ENCODE assay signal across 18 mouse cellular contexts in the genomic region with DNA sequence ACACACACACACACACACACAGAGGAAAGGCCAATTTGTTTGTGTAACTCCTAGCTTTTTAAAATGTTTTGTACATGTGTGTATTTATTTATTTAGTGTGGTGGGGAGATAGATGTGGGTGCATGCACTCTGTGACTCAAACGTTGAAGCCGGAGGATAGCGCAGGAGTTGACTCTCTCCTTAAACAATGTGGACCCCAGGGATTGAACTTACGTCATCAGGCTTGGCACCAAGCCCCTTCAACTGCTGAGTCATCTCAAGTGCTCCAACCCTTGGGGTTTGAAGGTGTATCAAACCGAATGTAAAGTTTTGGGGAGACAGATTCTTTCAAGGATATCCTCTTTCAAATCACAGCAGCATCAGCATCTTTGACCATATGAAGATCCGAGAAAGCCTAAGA.
DNase-seq lines count a peak whose midpoint lies in the region; TF ChIP-seq lines count a peak whose summit lies in the region.
"Had no signal": no experiment of that assay in that cellular context is flagged by ENCODE, and none has a peak within 500 bp of the region (broad histone marks: within the 10 kb centered on the region; RNA-seq: fewer than 3 reads in every experiment).

No protein-coding gene starts in this region.

- H3K79me2 ChIP-seq in C2C12 (ENCODE audit: control insufficient read depth, insufficient read depth) (no peaks in the 10 kb centered on the region), myocyte (ENCODE audit: control insufficient read depth, insufficient read depth) (no peaks in the 10 kb centered on the region)

- H3K4me2 ChIP-seq in myocyte (ENCODE audit: low read depth), result no peak overlapping the region
- H3K4me2 ChIP-seq: forebrain, embryonic 12.5 days; heart, embryonic 15.5 days; intestine, embryonic 15.5 days had no signal

- H3K36me3 ChIP-seq in C2C12 (ENCODE audit: control insufficient read depth, insufficient read depth) (no peaks in the 10 kb centered on the region), myocyte (ENCODE audit: control insufficient read depth, insufficient read depth) (peaks cover 3% of the 10 kb centered on the region)
- H3K36me3 ChIP-seq: forebrain, embryonic 12.5 days; heart, embryonic 15.5 days; intestine, embryonic 15.5 days had no signal

- intact Hi-C loops in gastrocnemius, adult 2 months (cut with DNase I), result no loop called here
- intact Hi-C loops in heart, postnatal 10 days (cut with DNase I), result no loop called here
- intact Hi-C loops in heart, postnatal 25 days (cut with DNase I), result no loop called here

- H3K27me3 ChIP-seq in C2C12 (ENCODE audit: control insufficient read depth, insufficient read depth, insufficient read length), result no peaks in the 10 kb centered on the region
- H3K27me3 ChIP-seq in myocyte (ENCODE audit: control insufficient read depth, insufficient read depth, insufficient read length), result no peaks in the 10 kb centered on the region
- H3K27me3 ChIP-seq: embryonic facial prominence, embryonic 13.5 days; intestine, embryonic 15.5 days had no signal

- H3K4me3 ChIP-seq in gastrocnemius, adult 2 months, result no peak overlapping the region
- H3K4me3 ChIP-seq in C2C12 (ENCODE audit: insufficient read depth, poor library complexity, severe bottlenecking) (no peak overlapping the region), myocyte (no peak overlapping the region)
- H3K4me3 ChIP-seq: embryonic facial prominence, embryonic 13.5 days; forebrain, embryonic 12.5 days; heart, embryonic 15.5 days; intestine, embryonic 15.5 days had no signal

- no peak for TF ChIP-seq CTCF in gastrocnemius, adult 2 months (IDR thresholded peaks at IDR 0.05)
- no peak for TF ChIP-seq CTCF in C2C12 (IDR thresholded peaks at IDR 0.05; ENCODE audit: control insufficient read depth, insufficient read depth, insufficient read length)

- TF ChIP-seq POLR2A in myocyte (IDR thresholded peaks at IDR 0.05; ENCODE audit: insufficient read length, low read depth), result no peak

- H3K27ac ChIP-seq in gastrocnemius, adult 2 months, result no peak overlapping the region
- H3K27ac ChIP-seq: embryonic facial prominence, embryonic 13.5 days; forebrain, embryonic 12.5 days; heart, embryonic 15.5 days; hindbrain, embryonic 14.5 days; intestine, embryonic 15.5 days had no signal

- H3ac ChIP-seq in C2C12 (ENCODE audit: control insufficient read depth, insufficient read length, low read depth) (no peak overlapping the region), myocyte (ENCODE audit: control insufficient read depth, insufficient read length) (no peak overlapping the region)

- H3K79me3 ChIP-seq in C2C12 (ENCODE audit: low read depth), result no peaks in the 10 kb centered on the region

- peak; percentile 19 for DNase-seq in gastrocnemius, adult 2 months
- no peak for DNase-seq in gastrocnemius, postnatal 4 days (ENCODE audit: low spot score in 2 of 2)
- peak; percentile 29 to 32 for DNase-seq in heart, postnatal 10 days
- no peak for DNase-seq in heart, postnatal 25 days (ENCODE audit: low spot score)
- DNase-seq in neural tube, embryonic 10.5 days (ENCODE audit: extremely low spot score, low spot score), result no peak
- DNase-seq: adrenal gland, postnatal 14 days; cerebellum, adult 11-12 months; cerebellum, adult 9-10 months; cerebellum, postnatal 25 days; gastrocnemius, postnatal 14 days; kidney, adult 2 months had no signal

TF ChIP-seq in C2C12, 6 proteins besides CTCF, POLR2A, EP300 and RAD21:
- TF ChIP-seq FOSL1 (IDR thresholded peaks at IDR 0.05; ENCODE audit: insufficient read depth, low read length, poor library complexity, severe bottlenecking), result no peak
- peak; percentile 45 for TF ChIP-seq CEBPB (IDR thresholded peaks at IDR 0.05; ENCODE audit: low read depth)
- TF ChIP-seq USF1 (IDR thresholded peaks at IDR 0.05; ENCODE audit: low read depth), result no peak

TF ChIP-seq in myocyte, 11 proteins besides CTCF, POLR2A, EP300 and RAD21:
- TF ChIP-seq MYOD1 (IDR thresholded peaks at IDR 0.05; ENCODE audit: control insufficient read depth in 1 of 3, insufficient read length in 2 of 3, low read depth in 2 of 3) (no peak), SRF (IDR thresholded peaks at IDR 0.05; ENCODE audit: control insufficient read depth, insufficient read length, low read depth) (no peak), POLR2AphosphoS2 (IDR thresholded peaks at IDR 0.05; ENCODE audit: insufficient read length, low read depth) (no peak), CEBPB (IDR thresholded peaks at IDR 0.05; ENCODE audit: insufficient read depth, poor library complexity, severe bottlenecking) (0 out of 2 replicates have a peak, but pooled peaks have one; percentile 18), USF1 (IDR thresholded peaks at IDR 0.05; ENCODE audit: low read depth) (no peak)

Comparison
In these comparisons a context has a peak if more than half of its experiments do, and no peak if none do; other contexts are left out.
1. DNase-seq: peak in gastrocnemius, adult 2 months (single experiment) and heart, postnatal 10 days (2 of 2); none in gastrocnemius, postnatal 4 days (0 of 2), heart, postnatal 25 days (single experiment) and neural tube, embryonic 10.5 days (single experiment).